Mouse (Mus musculus) spleen, postnatal 14 days (tissue): ENCODE results near the gene Tex47.

Source experiments
- DNase-seq, 2 experiments: peaks; one replicate each; pipeline ENCODE4 v3.0.0; 2021 to 2022; ENCODE audit warnings: low spot score in 2 of 2

The Tex47 gene

DNA sequence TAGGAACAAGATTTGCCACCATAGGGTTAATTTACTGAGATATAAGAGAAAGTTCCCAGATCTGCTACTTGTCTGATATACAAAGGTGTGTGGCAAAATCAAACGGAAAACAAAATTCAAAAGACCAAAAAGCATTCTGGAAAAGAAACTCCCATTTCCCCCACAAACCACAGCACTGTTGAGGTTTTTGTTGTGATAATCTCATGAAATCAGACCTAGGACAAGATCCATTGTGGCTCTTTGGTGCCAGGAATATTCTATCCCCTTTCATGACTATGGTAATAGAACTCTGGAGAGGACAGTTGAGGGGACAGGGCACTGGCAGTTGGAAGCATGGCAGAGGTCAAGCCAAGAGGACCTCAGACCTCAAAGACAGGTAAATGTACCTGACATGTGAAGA is at the start of gene Tex47:
Tex47 (plus strand) TSS at position 301 of the 400 bp plus-strand sequence.
- no peak for DNase-seq

DNA sequence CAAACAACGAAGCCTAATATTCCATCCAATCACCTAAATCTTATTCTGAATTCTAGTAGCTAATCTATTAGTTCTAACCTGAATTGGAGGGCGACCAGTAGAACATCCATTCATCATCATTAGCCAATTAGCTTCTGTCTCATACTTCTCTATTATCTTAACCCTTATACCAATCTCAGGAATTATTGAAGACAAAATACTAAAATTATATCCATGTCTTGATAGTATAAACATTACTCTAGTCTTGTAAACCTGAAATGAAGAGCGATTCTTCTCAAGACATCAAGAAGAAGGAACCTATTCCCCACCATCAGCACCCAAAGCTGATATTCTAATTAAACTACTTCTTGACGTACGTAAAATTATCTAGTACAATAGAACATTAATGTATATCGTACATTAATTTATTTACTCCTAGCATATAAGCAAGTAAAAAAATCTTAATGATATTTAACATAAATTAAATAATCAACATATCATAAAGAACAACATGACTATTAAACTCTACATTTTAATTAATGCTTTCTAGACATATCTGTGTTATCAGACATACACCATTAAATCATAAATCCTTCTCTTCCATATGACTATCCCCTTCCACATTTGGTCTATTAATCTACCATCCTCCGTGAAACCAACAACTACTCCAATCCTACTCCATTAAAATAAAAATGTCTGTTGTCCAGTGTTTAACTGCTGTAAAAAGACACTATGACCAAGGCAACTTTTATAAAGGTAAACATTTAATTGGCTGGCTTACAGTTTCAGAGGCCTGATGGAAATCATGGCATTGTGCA is 27.1 kb upstream of the Tex47 start:
- DNase-seq: no peak

DNA sequence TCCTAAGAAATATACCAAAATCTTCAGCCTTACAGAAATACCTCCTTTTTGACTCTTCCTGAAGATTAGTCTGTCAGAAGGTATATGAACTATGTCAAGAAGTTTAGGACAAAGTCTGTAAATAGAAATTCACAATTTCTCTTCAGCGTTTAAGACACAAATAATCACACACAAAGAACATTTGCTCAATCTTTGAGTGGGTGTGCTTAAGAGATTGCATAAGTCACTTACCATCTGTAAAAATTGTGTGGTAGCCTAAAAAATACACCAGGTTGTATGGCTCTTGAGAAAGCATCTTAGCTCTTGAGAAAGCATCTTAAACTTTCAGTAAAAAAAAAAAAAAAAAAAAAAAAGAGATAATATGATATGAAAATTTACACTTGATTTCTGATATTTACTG is 19.6 kb upstream of the Tex47 start:
- no peak for DNase-seq

DNA sequence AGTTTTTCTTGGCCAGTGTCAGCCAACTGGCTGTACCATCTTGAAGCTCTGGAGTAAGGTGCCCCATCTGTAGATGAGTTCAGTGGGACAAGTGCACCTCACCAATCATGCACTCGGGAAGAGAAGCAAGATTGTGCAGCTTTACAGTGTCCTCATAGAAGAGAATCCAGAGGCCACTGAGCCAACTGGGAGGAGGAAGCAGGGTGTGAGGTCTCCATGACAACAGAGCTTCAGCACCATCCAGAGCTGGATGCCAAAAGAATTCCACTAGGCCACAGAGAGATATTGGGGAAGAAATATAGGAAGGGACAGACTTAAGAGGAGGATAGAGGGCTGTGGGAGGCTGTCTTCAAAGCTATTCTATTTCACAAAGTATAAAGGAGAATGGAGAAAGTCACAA is 950 bp upstream of the Tex47 start:
- no peak for DNase-seq

DNA sequence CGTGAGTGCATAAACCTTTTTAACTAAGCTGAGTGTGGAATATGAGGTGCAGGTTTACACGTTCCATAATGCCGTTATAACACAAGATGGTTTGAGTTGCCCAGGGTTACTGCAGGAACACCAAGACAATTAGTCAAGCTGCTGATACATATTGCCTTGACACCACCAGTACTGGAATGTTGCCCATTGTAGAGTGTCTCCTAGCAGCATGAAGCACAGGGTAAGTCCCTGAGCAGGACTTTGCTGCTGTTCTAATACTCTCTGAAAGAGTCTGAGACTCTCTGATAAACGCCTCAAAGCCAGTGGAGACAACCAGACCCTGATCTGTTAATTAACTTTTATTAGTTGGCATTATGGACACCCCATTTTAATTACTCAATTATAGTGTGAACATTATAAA is 21.7 kb downstream of the Tex47 start:
- no peak for DNase-seq

- no peak for DNase-seq
Observed at GRCm38 (mm10) chr5:7344145-7345010, 40.5 kb downstream of the Tex47 start, which contains the start of gene Zfp804b. Gene Zfp804b (minus strand): TSS chr5:7344756.

DNA sequence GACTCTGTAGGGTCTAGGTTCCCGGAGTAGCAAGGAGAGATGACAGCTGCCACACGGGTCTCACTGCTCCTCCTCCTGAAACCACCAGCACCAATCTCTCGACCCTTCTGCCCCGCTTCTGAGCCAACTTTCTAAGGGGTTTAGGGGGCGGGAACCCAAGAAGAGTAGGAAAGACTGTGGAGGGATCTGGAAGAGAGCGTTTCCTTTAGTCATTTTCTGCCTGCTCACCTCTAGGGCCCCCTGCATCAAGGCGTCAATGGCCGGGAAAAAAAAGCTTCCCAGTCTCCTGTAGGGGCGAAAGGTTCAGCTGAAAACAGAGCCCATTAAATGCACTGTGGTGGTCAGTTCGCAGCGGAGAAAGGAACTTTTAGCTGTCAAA is 41.1 kb downstream of the Tex47 start:
- no peak for DNase-seq
